ENCODE assay signal across 32 mouse cellular contexts in the genomic region with DNA sequence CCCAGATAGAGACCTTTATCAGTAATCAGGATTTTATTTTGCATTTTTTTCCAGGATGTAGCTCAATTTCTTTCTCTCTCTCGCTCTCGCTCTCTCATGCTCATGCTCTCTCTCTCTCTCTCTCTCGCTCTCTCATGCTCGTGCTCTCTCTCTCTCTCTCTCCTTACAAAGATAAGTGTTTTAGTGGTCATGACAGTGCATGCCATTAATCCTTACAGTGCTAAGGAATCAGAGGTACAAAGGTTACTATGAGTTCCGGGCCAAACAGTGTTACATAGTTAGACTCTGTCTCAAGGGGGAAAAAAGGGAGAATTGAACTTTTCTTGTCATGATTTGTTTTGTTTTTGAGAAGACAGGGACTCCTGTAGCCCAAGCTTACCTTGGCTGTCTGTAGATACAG. TPM values are rescaled to one million over a fixed set of nuclear protein-coding genes. Genes with fewer than 3 reads are reported as not detected.
"Had no signal": no experiment of that assay in that cellular context is flagged by ENCODE, and none has a peak within 500 bp of the region (broad histone marks: within the 10 kb centered on the region; RNA-seq: fewer than 3 reads in every experiment).

No protein-coding gene starts in this region.

- DNase-seq: left cerebral cortex, postnatal 4 days; liver; liver, embryonic 13.5 days; liver, postnatal 0 days; lung, adult 18-20 months; lung, adult 2 months; lung, embryonic 14.5 days; lung, postnatal 10 days; lung, postnatal 14 days; lung, postnatal 36 days; lung, postnatal 4 days; midbrain, embryonic 14.5 days had no signal

- H3K9me3 ChIP-seq: limb, embryonic 10.5 days; limb, embryonic 12.5 days; limb, embryonic 13.5 days; limb, embryonic 15.5 days; liver, embryonic 12.5 days; liver, embryonic 13.5 days; liver, embryonic 15.5 days; lung, embryonic 15.5 days; megakaryocyte, embryonic 14.5 days; midbrain, embryonic 10.5 days; midbrain, embryonic 12.5 days; midbrain, embryonic 13.5 days; midbrain, embryonic 15.5 days had no signal

- H3K4me1 ChIP-seq: limb, embryonic 10.5 days; limb, embryonic 12.5 days; limb, embryonic 13.5 days; limb, embryonic 15.5 days; liver, embryonic 12.5 days; liver, embryonic 13.5 days; liver, embryonic 15.5 days; midbrain, embryonic 10.5 days; midbrain, embryonic 12.5 days; midbrain, embryonic 13.5 days; midbrain, embryonic 15.5 days had no signal

- H3K27ac ChIP-seq: limb, embryonic 10.5 days; limb, embryonic 12.5 days; limb, embryonic 13.5 days; limb, embryonic 15.5 days; liver, embryonic 12.5 days; liver, embryonic 13.5 days; liver, embryonic 14.5 days; liver, embryonic 15.5 days; lung, embryonic 15.5 days; macrophage; midbrain, embryonic 10.5 days; midbrain, embryonic 12.5 days; midbrain, embryonic 13.5 days; midbrain, embryonic 15.5 days had no signal

- H3K27me3 ChIP-seq: limb, embryonic 12.5 days; limb, embryonic 13.5 days; limb, embryonic 15.5 days; liver, embryonic 12.5 days; liver, embryonic 13.5 days; liver, embryonic 15.5 days; lung, embryonic 15.5 days; megakaryocyte, embryonic 14.5 days; midbrain, embryonic 12.5 days; midbrain, embryonic 13.5 days; midbrain, embryonic 15.5 days had no signal

- ATAC-seq: liver, embryonic 12.5 days; liver, postnatal 0 days; lung, postnatal 0 days; midbrain, embryonic 13.5 days; midbrain, embryonic 15.5 days; midbrain, embryonic 16.5 days had no signal

- H3K4me3 ChIP-seq: limb, embryonic 10.5 days; limb, embryonic 12.5 days; limb, embryonic 13.5 days; limb, embryonic 15.5 days; liver, embryonic 12.5 days; liver, embryonic 13.5 days; liver, embryonic 15.5 days; lung, embryonic 15.5 days; megakaryocyte, embryonic 14.5 days; midbrain, embryonic 10.5 days; midbrain, embryonic 12.5 days; midbrain, embryonic 13.5 days; midbrain, embryonic 15.5 days; myocyte had no signal

- H3K4me2 ChIP-seq: limb, embryonic 12.5 days; limb, embryonic 13.5 days; limb, embryonic 15.5 days; liver, embryonic 11.5 days; liver, embryonic 12.5 days; liver, embryonic 13.5 days; liver, embryonic 15.5 days; lung, embryonic 14.5 days; lung, embryonic 15.5 days; midbrain, embryonic 11.5 days; midbrain, embryonic 12.5 days; midbrain, embryonic 13.5 days; midbrain, embryonic 15.5 days had no signal

- H3K9ac ChIP-seq: limb, embryonic 12.5 days; limb, embryonic 13.5 days; limb, embryonic 15.5 days; liver, embryonic 12.5 days; liver, embryonic 13.5 days; liver, embryonic 14.5 days; liver, embryonic 15.5 days; liver, postnatal 0 days; lung, embryonic 14.5 days; lung, embryonic 15.5 days; midbrain, embryonic 12.5 days; midbrain, embryonic 13.5 days; midbrain, embryonic 15.5 days had no signal

RNA-seq across cellular contexts. Expression of gene Syt16, which starts 17.8 kb away (rescaled TPM):
- polyA plus RNA-seq: liver, adult 2 months; liver, postnatal 0 days; lung, adult 2 months; macrophage; myocyte had no signal

RNA-seq across cellular contexts. Expression of gene Gm49321, which starts 42.2 kb away (rescaled TPM):
- polyA plus RNA-seq: liver, adult 2 months; lung, adult 2 months; macrophage; myocyte had no signal
